Mouse (Mus musculus) cortical plate, adult 2 months (tissue): ENCODE results near the gene Mst1. TPM values are rescaled to one million over a fixed set of nuclear protein-coding genes. Genes with fewer than 3 reads are reported as not detected.

ENCODE experiments used
- H3K27ac ChIP-seq: fragments of 200-500 bp; 2 replicates; pipeline ENCODE4 v1.5.1; 2012; ENCODE audit warnings: low read length, control low read depth, inconsistent platforms; ENCODE audit not compliant: insufficient read depth
- H3K4me1 ChIP-seq: fragments of 200-500 bp; 2 replicates; pipeline ENCODE4 v1.6.1; 2011; ENCODE audit warnings: low read length; ENCODE audit not compliant: control insufficient read depth, insufficient read depth
- H3K4me3 ChIP-seq: fragments of 200-500 bp; 2 replicates; pipeline ENCODE4 v1.5.1; 2011; ENCODE audit warnings: mild to moderate bottlenecking, low read length, control low read depth; ENCODE audit not compliant: insufficient read depth
- CTCF ChIP-seq: fragments of 200-500 bp; IDR thresholded peaks from 2 replicates; pipeline ENCODE4 v1.5.1; 2011; ENCODE audit warnings: mild to moderate bottlenecking, control low read depth, low read length; ENCODE audit not compliant: insufficient read depth; ENCODE audit errors: extremely low read depth
- POLR2A ChIP-seq: fragments of 200-500 bp; IDR thresholded peaks from 2 replicates; pipeline ENCODE4 v1.6.1; 2011; ENCODE audit warnings: mild to moderate bottlenecking, low read length, control low read depth; ENCODE audit not compliant: insufficient read depth; ENCODE audit errors: extremely low read depth
- polyA plus RNA-seq: library from polyadenylated mRNA; depleted of rRNA; stranded (reverse); fragments of >200 nt; gene quantifications from 2 replicates; pipeline ENCODE4 v1.2.3, GENCODE M21; 2012; rRNA removed

The Mst1 gene
- polyA plus RNA-seq, 1 experiment, result 0.10 TPM

DNA sequence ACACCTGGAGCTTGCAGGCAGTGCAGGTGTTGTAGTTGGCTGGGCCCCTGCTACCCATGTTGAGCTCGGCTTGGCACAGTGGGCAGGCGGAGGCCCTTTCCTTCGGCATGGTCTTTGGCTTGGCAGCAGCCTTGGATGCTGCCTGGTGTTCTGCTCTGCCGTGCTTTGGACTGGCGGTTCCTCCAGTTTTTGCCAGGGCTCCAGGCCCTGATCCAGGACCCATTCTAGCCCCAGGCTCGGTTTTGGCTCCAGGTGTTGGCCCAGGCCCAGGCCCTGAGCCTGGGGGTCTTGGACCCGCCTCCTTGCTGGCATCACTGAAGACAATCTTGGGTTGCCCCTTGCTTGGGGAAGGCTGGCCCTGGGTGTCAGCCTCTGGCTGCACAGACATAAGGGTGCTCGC is 45.5 kb downstream of the Mst1 start:
- Histone ChIP-seq H3K4me1 (peaks cover 34% of the 10 kb centered on the region), H3K4me3 (no peak overlapping the region), H3K27ac (peak overlapping the region; percentile 51; the same call in 1 of the 2 replicates)
- TF ChIP-seq POLR2A, result no peak
- no peak for TF ChIP-seq CTCF

GRCm38 (mm10) chr9:108126436-108127180 is 46.4 kb downstream of the Mst1 start:
- no peak overlapping the region for H3K4me3 ChIP-seq
- no peak for TF ChIP-seq CTCF
- no peak for TF ChIP-seq POLR2A

DNA sequence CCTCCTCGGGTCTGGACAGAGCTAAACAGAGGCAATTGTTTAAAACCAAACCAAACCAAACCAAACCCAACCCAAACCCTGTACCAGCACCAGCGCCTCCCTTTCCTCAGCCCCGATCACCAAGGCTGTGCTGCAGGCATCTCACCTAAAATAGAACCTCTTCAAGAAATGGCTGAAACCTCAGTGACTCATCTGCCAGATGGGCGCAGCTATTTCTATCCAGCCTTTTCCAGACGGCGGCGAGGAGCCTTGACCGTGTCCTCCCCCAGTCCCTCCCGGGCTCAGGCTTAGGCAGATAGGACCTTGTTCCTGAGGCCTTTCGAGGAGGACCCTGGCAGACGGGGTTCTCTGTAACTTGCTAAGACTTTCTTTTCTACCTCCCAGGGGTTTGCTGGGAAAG is 48.0 kb downstream of the Mst1 start:
- TF ChIP-seq CTCF (no peak), POLR2A (no peak)
- Histone ChIP-seq H3K4me3 (no peak overlapping the region), H3K4me1 (peaks cover 32% of the 10 kb centered on the region), H3K27ac (peak overlapping the region; percentile 86)

More at GRCm38 (mm10) chr9:108126436-108127180, 46.4 kb downstream of the Mst1 start:
- H3K27ac ChIP-seq, result peak overlapping the region; percentile 75
- H3K4me1 ChIP-seq, result peaks cover 32% of the 10 kb centered on the region

GRCm38 (mm10) chr9:108129042-108129948 is 49.1 kb downstream of the Mst1 start:
- H3K27ac ChIP-seq, result peak overlapping the region; percentile 86
- peaks cover 30% of the 10 kb centered on the region for H3K4me1 ChIP-seq
- 0 out of 2 replicates have a peak, but pooled peaks have one; percentile 12 for TF ChIP-seq POLR2A
- no peak for TF ChIP-seq CTCF
- H3K4me3 ChIP-seq, result no peak overlapping the region

GRCm38 (mm10) chr9:108131502-108131901 is 51.3 kb downstream of the Mst1 start:
- Histone ChIP-seq H3K4me1 (peaks cover 26% of the 10 kb centered on the region), H3K4me3 (no peak overlapping the region), H3K27ac (no peak overlapping the region)
- no peak for TF ChIP-seq POLR2A

GRCm38 (mm10) chr9:108132373-108132772 is 52.1 kb downstream of the Mst1 start:
- H3K27ac ChIP-seq, result no peak overlapping the region
- TF ChIP-seq CTCF (no peak), POLR2A (no peak)
- peaks cover 25% of the 10 kb centered on the region; the same call in 1 of the 2 replicates for H3K4me1 ChIP-seq
- H3K4me3 ChIP-seq, result no peak overlapping the region

GRCm38 (mm10) chr9:108133478-108133877 is 53.2 kb downstream of the Mst1 start:
- H3K4me1 ChIP-seq, result peaks cover 19% of the 10 kb centered on the region; the same call in 1 of the 2 replicates
- no peak for TF ChIP-seq POLR2A
- no peak for TF ChIP-seq CTCF
- H3K4me3 ChIP-seq, result no peak overlapping the region
- H3K27ac ChIP-seq, result peak overlapping the region; percentile 32; the same call in 1 of the 2 replicates

Other genes with a start within 250 kb of the Mst1 start
- 60.7 and 62.5 TPM in 2 replicates for gene Rbm6, start 207.2 kb upstream of the Mst1 start, polyA plus RNA-seq
- 29.4 and 31.2 TPM in 2 replicates for gene Mon1a, start 192.3 kb upstream of the Mst1 start, polyA plus RNA-seq
- 2.0 and 2.4 TPM in 2 replicates for gene Mst1r, start 173.6 kb upstream of the Mst1 start, polyA plus RNA-seq
- gene Actl11, start 152.0 kb upstream of the Mst1 start, polyA plus RNA-seq, result not detected in 2 replicates
- gene Camkv, start 144.8 kb upstream of the Mst1 start, polyA plus RNA-seq, result 459 and 489 TPM in 2 replicates
- 11.1 and 15.7 TPM in 2 replicates for gene Traip, start 130.3 kb upstream of the Mst1 start, polyA plus RNA-seq
- 13.5 and 14.9 TPM in 2 replicates for gene Uba7, start 104.9 kb upstream of the Mst1 start, polyA plus RNA-seq
- gene Gm20661, start 97.4 kb upstream of the Mst1 start, polyA plus RNA-seq, result 0.15 and 0.35 TPM in 2 replicates
- gene Inka1, start 94.6 kb upstream of the Mst1 start, polyA plus RNA-seq, result 4.8 and 7.4 TPM in 2 replicates
- gene Cdhr4, start 87.9 kb upstream of the Mst1 start, polyA plus RNA-seq, result 1.9 and 4.2 TPM in 2 replicates
- gene Gm20662, start 84.1 kb upstream of the Mst1 start, polyA plus RNA-seq, result 4.5 and 5.6 TPM in 2 replicates
- gene Ip6k1, start 77.9 kb upstream of the Mst1 start, polyA plus RNA-seq, result 180 and 186 TPM in 2 replicates
- gene Gmppb, start 31.2 kb upstream of the Mst1 start, polyA plus RNA-seq, result 14.4 and 14.5 TPM in 2 replicates
- 1.6 and 1.7 TPM in 2 replicates for gene Amigo3, start 27.3 kb upstream of the Mst1 start, polyA plus RNA-seq
- gene Rnf123, start 2.9 kb downstream of the Mst1 start, polyA plus RNA-seq, result 76.2 and 82.3 TPM in 2 replicates
- gene Apeh, start 14.2 kb downstream of the Mst1 start, polyA plus RNA-seq, result 26.1 TPM in 2 replicates
- gene Bsn, start 109.9 kb downstream of the Mst1 start, polyA plus RNA-seq, result 105 and 106 TPM in 2 replicates
- gene Dag1, start 183.5 kb downstream of the Mst1 start, polyA plus RNA-seq, result 31.2 and 33.5 TPM in 2 replicates
- gene Nicn1, start 210.0 kb downstream of the Mst1 start, polyA plus RNA-seq, result 101 and 102 TPM in 2 replicates
- gene Amt, start 216.4 kb downstream of the Mst1 start, polyA plus RNA-seq, result 54.1 and 55.0 TPM in 2 replicates
- gene Rhoa, start 225.7 kb downstream of the Mst1 start, polyA plus RNA-seq, result 167 and 176 TPM in 2 replicates
- gene Tcta, start 225.7 kb downstream of the Mst1 start, polyA plus RNA-seq, result 53.0 and 55.6 TPM in 2 replicates